Mouse (Mus musculus): ENCODE measurements at regions not wholly inside any gene's neighbourhood (a gene's known extent, or its start where the extent isn't known, plus 50 kb on each side); places are given as distances from the start of the nearest gene placed in this dataset.
A peak's percentile ranks its signal among the peaks of the same experiment; 100 is the strongest.

DNA sequence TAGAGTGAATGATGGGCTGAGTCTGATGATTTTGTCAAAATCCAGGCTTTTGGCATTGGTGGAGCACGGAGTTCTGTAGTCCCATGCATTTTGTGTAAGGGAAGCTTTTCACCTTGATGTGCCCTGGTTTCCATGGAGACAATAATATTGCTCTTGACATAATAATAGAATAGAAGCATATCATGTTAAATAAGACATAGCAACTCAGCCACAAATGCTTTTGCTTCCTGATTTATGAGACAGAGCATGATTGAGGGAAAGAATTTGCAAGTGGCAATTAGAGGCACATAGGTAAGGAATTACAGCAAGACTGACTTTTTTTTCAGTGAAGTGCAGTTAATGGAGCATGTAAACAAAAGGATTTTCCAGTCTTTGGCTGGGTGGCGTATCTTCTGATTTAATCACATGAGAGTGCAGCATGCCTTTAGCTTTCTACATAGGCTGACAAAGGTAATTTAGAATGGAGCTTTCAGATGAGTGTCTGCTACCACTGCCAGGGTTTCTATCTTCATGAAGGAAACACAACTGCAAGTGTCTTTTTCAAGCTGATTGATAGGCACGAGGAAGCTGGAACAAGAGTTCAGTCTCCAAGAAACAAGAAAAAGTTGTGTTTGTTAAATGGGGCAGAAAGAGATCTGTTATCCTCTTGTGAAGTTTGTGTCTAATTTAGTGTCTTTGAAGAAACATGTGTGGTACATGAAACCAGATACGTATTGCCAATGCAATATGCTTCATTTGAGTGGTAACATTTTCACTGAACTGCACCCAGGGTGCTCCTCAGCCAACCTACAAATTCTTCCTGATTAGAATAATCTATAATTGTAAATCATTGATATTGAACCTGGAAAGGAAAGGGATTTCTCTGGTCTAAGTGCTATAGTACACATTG is 1913.2 kb downstream of the 9330182O14Rik start:
- no peak overlapping the region for H3K4me2 ChIP-seq (replicated peaks; ENCODE audit: low read depth, low read length)
- H3K36me3 ChIP-seq (ENCODE audit: insufficient read depth, low read length), result no peaks in the 10 kb centered on the region
- no peaks in the 10 kb centered on the region for H3K9me3 ChIP-seq (ENCODE audit: low read length)
- H3K27me3 ChIP-seq (replicated peaks; ENCODE audit: insufficient read depth, low read length), result no peaks in the 10 kb centered on the region
- H3K4me1 ChIP-seq (ENCODE audit: insufficient read depth, low read depth, low read length), result no peaks in the 10 kb centered on the region
- 63% methylated on average over 4 of the region's 4 CpGs for WGBS
- H3K4me3 ChIP-seq (ENCODE audit: low read depth, low read length), result no peak overlapping the region
- no peak overlapping the region for H3K9ac ChIP-seq (replicated peaks; ENCODE audit: low read depth)
- no peak for TF ChIP-seq CTCF (IDR thresholded peaks at IDR 0.05)
- TF ChIP-seq EP300 (IDR thresholded peaks at IDR 0.05), result no peak
- no peak overlapping the region for H3K27ac ChIP-seq (ENCODE audit: low read length)
- DNase-seq (ENCODE audit: low spot score) (no peak), ATAC-seq (no peak)

DNA sequence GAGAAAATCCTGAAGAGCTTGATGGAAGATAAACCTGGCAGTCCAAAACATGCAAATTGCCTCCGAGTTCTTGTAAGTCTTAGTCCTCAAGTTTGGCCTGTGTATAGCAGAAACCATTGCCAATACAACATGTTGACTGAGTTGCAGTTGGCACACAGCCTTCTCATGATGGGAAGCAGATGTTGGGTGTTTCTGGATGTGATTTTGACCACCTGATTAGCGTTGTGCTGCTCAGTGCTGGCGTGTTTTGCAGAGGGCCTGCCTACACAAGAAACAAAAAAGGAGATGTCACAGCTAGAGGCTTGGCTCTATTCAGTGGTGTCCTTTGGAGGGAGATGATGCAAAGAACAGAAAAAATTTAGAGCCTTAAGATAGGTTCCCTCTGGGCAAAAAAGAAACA is 1922.6 kb downstream of the 9330182O14Rik start:
- no peak overlapping the region for H3K9ac ChIP-seq (replicated peaks; ENCODE audit: low read depth)
- H3K27ac ChIP-seq (ENCODE audit: low read length), result no peak overlapping the region
- TF ChIP-seq CTCF (IDR thresholded peaks at IDR 0.05) (no peak), EP300 (IDR thresholded peaks at IDR 0.05) (no peak)
- no peaks in the 10 kb centered on the region for H3K9me3 ChIP-seq (ENCODE audit: low read length)
- no peaks in the 10 kb centered on the region for H3K36me3 ChIP-seq (ENCODE audit: insufficient read depth, low read length)
- DNase-seq (ENCODE audit: low spot score), result peak; percentile 57
- no peak overlapping the region for H3K4me3 ChIP-seq (ENCODE audit: low read depth, low read length)
- 58% methylated on average over 3 of the region's 3 CpGs for WGBS
- H3K4me2 ChIP-seq (replicated peaks; ENCODE audit: low read depth, low read length), result no peak overlapping the region
- H3K4me1 ChIP-seq (ENCODE audit: insufficient read depth, low read depth, low read length), result no peaks in the 10 kb centered on the region
- peak; percentile 70 for ATAC-seq
- no peaks in the 10 kb centered on the region for H3K27me3 ChIP-seq (replicated peaks; ENCODE audit: insufficient read depth, low read length)

DNA sequence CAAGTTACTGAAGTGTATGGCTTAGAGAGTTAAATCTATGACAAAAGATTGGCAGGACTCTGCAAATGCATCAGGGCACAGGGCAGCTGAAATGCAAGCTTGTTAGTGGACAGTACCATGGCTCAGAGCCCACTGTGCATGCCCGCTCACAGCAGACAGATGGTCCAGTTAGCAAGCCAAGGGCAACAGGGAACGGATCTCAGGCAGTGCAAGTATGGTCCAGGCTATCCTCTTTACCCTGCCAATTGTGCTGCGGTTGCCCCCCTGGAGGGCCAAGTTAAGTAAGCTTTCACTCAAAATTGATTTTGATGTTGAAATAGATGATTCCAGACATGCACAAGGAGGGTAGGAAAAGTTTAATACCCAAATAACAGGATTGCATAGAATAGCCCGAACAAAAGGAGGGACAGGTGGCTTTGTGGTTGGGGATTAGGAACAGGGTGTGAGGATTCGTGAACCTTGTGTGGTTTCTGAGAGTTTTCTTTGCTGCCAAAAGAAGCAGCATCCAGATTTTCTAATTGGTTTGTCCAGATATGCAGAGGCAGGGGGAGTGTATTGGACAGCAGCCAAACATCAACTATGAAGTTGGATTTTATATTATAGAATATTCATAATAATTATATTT is 1934.2 kb downstream of the 9330182O14Rik start:
- no peak for DNase-seq (ENCODE audit: low spot score)
- no peaks in the 10 kb centered on the region for H3K9me3 ChIP-seq (ENCODE audit: low read length)

GRCm38 (mm10) chr15:42069072-42069471 is 1934.9 kb downstream of the 9330182O14Rik start:
- H3K27ac ChIP-seq (ENCODE audit: low read length), result no peak overlapping the region
- H3K27me3 ChIP-seq (replicated peaks; ENCODE audit: insufficient read depth, low read length), result no peaks in the 10 kb centered on the region
- H3K4me2 ChIP-seq (replicated peaks; ENCODE audit: low read depth, low read length), result no peak overlapping the region
- ATAC-seq (no peak), DNase-seq (ENCODE audit: low spot score) (no peak)
- no peak overlapping the region for H3K4me3 ChIP-seq (ENCODE audit: low read depth, low read length)
- no peaks in the 10 kb centered on the region for H3K36me3 ChIP-seq (ENCODE audit: insufficient read depth, low read length)
- TF ChIP-seq EP300 (IDR thresholded peaks at IDR 0.05) (no peak), CTCF (IDR thresholded peaks at IDR 0.05) (no peak)
- WGBS, result 87% methylated on average over 3 of the region's 3 CpGs
- no peak overlapping the region for H3K9ac ChIP-seq (replicated peaks; ENCODE audit: low read depth)
- H3K9me3 ChIP-seq (ENCODE audit: low read length), result no peaks in the 10 kb centered on the region
- H3K4me1 ChIP-seq (ENCODE audit: insufficient read depth, low read depth, low read length), result no peaks in the 10 kb centered on the region

More for the DNA sequence above, 1934.2 kb downstream of the 9330182O14Rik start:
- Histone ChIP-seq H3K4me2 (replicated peaks; ENCODE audit: low read depth, low read length) (no peak overlapping the region), H3K27me3 (replicated peaks; ENCODE audit: insufficient read depth, low read length) (no peaks in the 10 kb centered on the region), H3K4me1 (ENCODE audit: insufficient read depth, low read depth, low read length) (no peaks in the 10 kb centered on the region), H3K27ac (ENCODE audit: low read length) (no peak overlapping the region), H3K9ac (replicated peaks; ENCODE audit: low read depth) (no peak overlapping the region), H3K36me3 (ENCODE audit: insufficient read depth, low read length) (no peaks in the 10 kb centered on the region), H3K4me3 (ENCODE audit: low read depth, low read length) (no peak overlapping the region)
- TF ChIP-seq EP300 (IDR thresholded peaks at IDR 0.05) (no peak), CTCF (IDR thresholded peaks at IDR 0.05) (no peak)
- ATAC-seq, result no peak
- 78% methylated on average over 5 of the region's 5 CpGs for WGBS

GRCm38 (mm10) chr15:42073486-42073885 is 1939.3 kb downstream of the 9330182O14Rik start:
- Histone ChIP-seq H3K4me1 (ENCODE audit: insufficient read depth, low read depth, low read length) (no peaks in the 10 kb centered on the region), H3K9ac (replicated peaks; ENCODE audit: low read depth) (no peak overlapping the region), H3K27me3 (replicated peaks; ENCODE audit: insufficient read depth, low read length) (no peaks in the 10 kb centered on the region), H3K27ac (ENCODE audit: low read length) (no peak overlapping the region), H3K36me3 (ENCODE audit: insufficient read depth, low read length) (no peaks in the 10 kb centered on the region), H3K9me3 (ENCODE audit: low read length) (no peaks in the 10 kb centered on the region), H3K4me2 (replicated peaks; ENCODE audit: low read depth, low read length) (no peak overlapping the region), H3K4me3 (ENCODE audit: low read depth, low read length) (no peak overlapping the region)
- DNase-seq (ENCODE audit: low spot score) (no peak), ATAC-seq (no peak)
- TF ChIP-seq CTCF (IDR thresholded peaks at IDR 0.05) (no peak), EP300 (IDR thresholded peaks at IDR 0.05) (no peak)

GRCm38 (mm10) chr15:42082436-42082835 is 1948.3 kb downstream of the 9330182O14Rik start:
- Histone ChIP-seq H3K4me2 (replicated peaks; ENCODE audit: low read depth, low read length) (no peak overlapping the region), H3K27ac (ENCODE audit: low read length) (no peak overlapping the region), H3K9me3 (ENCODE audit: low read length) (no peaks in the 10 kb centered on the region), H3K4me3 (ENCODE audit: low read depth, low read length) (no peak overlapping the region), H3K27me3 (replicated peaks; ENCODE audit: insufficient read depth, low read length) (no peaks in the 10 kb centered on the region), H3K36me3 (ENCODE audit: insufficient read depth, low read length) (no peaks in the 10 kb centered on the region), H3K9ac (replicated peaks; ENCODE audit: low read depth) (no peak overlapping the region), H3K4me1 (ENCODE audit: insufficient read depth, low read depth, low read length) (no peaks in the 10 kb centered on the region)
- ATAC-seq, result no peak
- DNase-seq (ENCODE audit: low spot score), result no peak
- TF ChIP-seq EP300 (IDR thresholded peaks at IDR 0.05), result no peak
- TF ChIP-seq CTCF (IDR thresholded peaks at IDR 0.05), result no peak
- WGBS, result 81% methylated on average over 2 of the region's 2 CpGs
